Mouse (Mus musculus) urinary bladder, postnatal 0 days (tissue): ENCODE measurements around the gene Zc3hc1. TPM values are rescaled to one million over a fixed set of nuclear protein-coding genes. Genes with fewer than 3 reads are reported as not detected.

Experiments used
- polyA plus RNA-seq: library from polyadenylated mRNA; unstranded; fragments of >200 nt; fragmentation: Nextera tagmentation; extraction: Ambion mirVana; gene quantifications from 2 replicates; pipeline ENCODE4 v1.2.1, GENCODE M21; 2015

Gene Zc3hc1
- 20.8 and 21.1 TPM in 2 replicates for polyA plus RNA-seq

GRCm38 (mm10) chr6:30390714-30391697 lies at the start of gene Zc3hc1:
Gene Zc3hc1, minus strand, starts transcription at chr6:30391028.

GRCm38 (mm10) chr6:30401308-30402015 lies 10.6 kb upstream of the Zc3hc1 start, which contains the start of gene Klhdc10:
Gene Klhdc10, plus strand, starts transcription at chr6:30401868.

Other genes starting within 250 kb of the Zc3hc1 start
- gene Ube2h, start 86.5 kb downstream of the Zc3hc1 start, polyA plus RNA-seq = 40.1 and 45.3 TPM in 2 replicates
- 5.3 and 5.6 TPM in 2 replicates for gene Klhdc10, start 10.8 kb upstream of the Zc3hc1 start, polyA plus RNA-seq
- 14.9 and 15.1 TPM in 2 replicates for gene Tmem209, start 118.8 kb upstream of the Zc3hc1 start, polyA plus RNA-seq
- not detected in 2 replicates for gene Ssmem1, start 118.8 kb upstream of the Zc3hc1 start, polyA plus RNA-seq
- 2.1 and 3.9 TPM in 2 replicates for gene Cpa2, start 150.6 kb upstream of the Zc3hc1 start, polyA plus RNA-seq
- 0.25 and 0.64 TPM in 2 replicates for gene Cpa4, start 177.3 kb upstream of the Zc3hc1 start, polyA plus RNA-seq
- gene Cpa5, start 220.0 kb upstream of the Zc3hc1 start, polyA plus RNA-seq = 0.06 TPM in 1 of 2 replicates, not detected in the other
- gene Cpa1, start 248.2 kb upstream of the Zc3hc1 start, polyA plus RNA-seq = 0.53 and 0.62 TPM in 2 replicates